Mouse (Mus musculus) lung, postnatal 36 days (tissue): ENCODE results near the gene Spdef.

Experiments used
- DNase-seq: peaks from one replicate; pipeline ENCODE4 v3.0.0; 2022; ENCODE audit warnings: mixed read lengths

Spdef gene

GRCm38 (mm10) chr17:27724327-27724726 is 4.4 kb downstream of the Spdef start:
- no peak for DNase-seq

- no peak for DNase-seq
Measured at GRCm38 (mm10) chr17:27721125-27721664, 7.6 kb downstream of the Spdef start.

- no peak for DNase-seq
Measured at GRCm38 (mm10) chr17:27720326-27720725, 8.4 kb downstream of the Spdef start.

- DNase-seq: no peak
Measured at GRCm38 (mm10) chr17:27719663-27720062, 9.1 kb downstream of the Spdef start.

GRCm38 (mm10) chr17:27718250-27718649 is 10.5 kb downstream of the Spdef start:
- DNase-seq: peak; percentile 25

GRCm38 (mm10) chr17:27716804-27717203 is 12.0 kb downstream of the Spdef start:
- DNase-seq: peak; percentile 59

- peak; percentile 44 for DNase-seq
Measured at GRCm38 (mm10) chr17:27712832-27713231, 15.9 kb downstream of the Spdef start.

- no peak for DNase-seq
Measured at GRCm38 (mm10) chr17:27709650-27710049, 19.1 kb downstream of the Spdef start.

GRCm38 (mm10) chr17:27707954-27708661 is 20.6 kb downstream of the Spdef start:
- peak; percentile 78 for DNase-seq

GRCm38 (mm10) chr17:27705661-27706060 is 23.1 kb downstream of the Spdef start:
- no peak for DNase-seq

- peak; percentile 31 for DNase-seq
Measured at GRCm38 (mm10) chr17:27703961-27704621, 24.7 kb downstream of the Spdef start.

- peak; percentile 62 for DNase-seq
Measured at GRCm38 (mm10) chr17:27702518-27702917, 26.2 kb downstream of the Spdef start.

- DNase-seq: no peak
Measured at GRCm38 (mm10) chr17:27701856-27702255, 26.9 kb downstream of the Spdef start.

- DNase-seq: no peak
Measured at GRCm38 (mm10) chr17:27700812-27701211, 27.9 kb downstream of the Spdef start.

- no peak for DNase-seq
Measured at GRCm38 (mm10) chr17:27699641-27700244, 29.0 kb downstream of the Spdef start.

- no peak for DNase-seq
Measured at GRCm38 (mm10) chr17:27690993-27691693, 37.6 kb downstream of the Spdef start.

GRCm38 (mm10) chr17:27686395-27686794 is 42.4 kb downstream of the Spdef start:
- DNase-seq: no peak

- DNase-seq: no peak
Measured at GRCm38 (mm10) chr17:27685550-27685913, 43.2 kb downstream of the Spdef start.

- DNase-seq: peak; percentile 10
Measured at GRCm38 (mm10) chr17:27684886-27685549, 43.7 kb downstream of the Spdef start.

GRCm38 (mm10) chr17:27678924-27679813 is 49.6 kb downstream of the Spdef start:
- no peak for DNase-seq

- no peak for DNase-seq
Measured at GRCm38 (mm10) chr17:27677756-27678155, 51.0 kb downstream of the Spdef start.

- DNase-seq: no peak
Measured at GRCm38 (mm10) chr17:27676270-27676669, 52.5 kb downstream of the Spdef start.
